Comparison of ENCODE assay signal across 8 mouse cellular contexts in the genomic region with DNA sequence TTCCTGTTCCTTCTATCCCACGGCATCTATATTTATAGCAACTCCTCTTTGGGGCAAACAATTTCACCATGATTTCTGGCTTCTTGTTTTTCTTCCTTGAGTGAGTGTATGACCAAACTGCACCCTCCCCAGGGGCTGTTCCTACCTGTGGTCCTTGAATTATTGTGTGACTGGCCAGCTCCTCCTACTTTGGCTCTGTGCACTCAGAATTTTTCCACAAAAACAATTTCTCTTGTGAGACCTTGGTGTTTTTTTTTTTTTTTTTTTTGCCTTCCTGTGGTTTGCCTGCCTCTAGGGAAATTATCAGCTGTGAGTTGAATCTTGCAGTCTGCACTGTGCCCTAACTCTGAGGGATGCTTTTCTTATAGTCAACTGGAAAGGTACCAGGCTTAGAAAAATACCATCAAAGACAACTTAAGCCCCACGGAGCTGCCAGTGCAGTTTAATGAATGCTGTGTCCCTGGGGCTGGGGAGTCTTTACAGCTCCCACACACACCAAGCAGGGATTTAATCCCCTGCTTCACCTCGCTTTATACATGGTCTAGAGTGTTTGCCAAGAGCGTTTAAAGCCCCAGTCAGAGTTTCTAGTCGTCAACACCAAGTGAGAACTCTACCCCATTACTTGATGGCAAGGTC.
DNase-seq lines count a peak whose midpoint lies in the region; ATAC-seq lines count a peak whose summit lies in the region.

No protein-coding gene starts in this region.

- H3K36me3 ChIP-seq in hindbrain, embryonic 13.5 days, result no peaks in the 10 kb centered on the region
- H3K36me3 ChIP-seq in hindbrain, embryonic 14.5 days (replicated peaks; ENCODE audit: control insufficient read depth, insufficient read depth), result no peaks in the 10 kb centered on the region
- no peaks in the 10 kb centered on the region for H3K36me3 ChIP-seq in embryonic facial prominence, embryonic 13.5 days

- H3K4me1 ChIP-seq in hindbrain, embryonic 13.5 days (replicated peaks), result peaks cover 13% of the 10 kb centered on the region
- peaks cover 11% of the 10 kb centered on the region; the same call in 1 of the 2 replicates for H3K4me1 ChIP-seq in hindbrain, embryonic 14.5 days (replicated peaks; ENCODE audit: control insufficient read depth, insufficient read depth, low read length)
- H3K4me1 ChIP-seq in embryonic facial prominence, embryonic 13.5 days, result peaks cover 39% of the 10 kb centered on the region

- no peak; the same call in 1 of the 2 replicates for ATAC-seq in hindbrain, embryonic 13.5 days (ENCODE audit: low FRiP score)
- no peak; the same call in 1 of the 2 replicates for ATAC-seq in hindbrain, embryonic 14.5 days (ENCODE audit: low FRiP score)
- no peak for ATAC-seq in embryonic facial prominence, embryonic 13.5 days (ENCODE audit: insufficient number of reproducible peaks, insufficient read depth, low FRiP score, low TSS enrichment, low read depth)
- ATAC-seq in megakaryocyte, adult 5-6 weeks (ENCODE audit: poor library complexity, severe bottlenecking), result 0 out of 2 replicates have a peak, but pooled peaks have one; percentile 21
- ATAC-seq in CD4-positive, CD25-positive, alpha-beta regulatory T cell, adult 4 months, result no peak

- no peak for DNase-seq in hindbrain, embryonic 14.5 days (ENCODE audit: low spot score)
- DNase-seq in NIH3T3 (ENCODE audit: low read depth), result peak; percentile 8
- DNase-seq in right cerebral cortex, postnatal 10 days (ENCODE audit: low spot score in 2 of 2), result no peak
- no peak for DNase-seq in spleen, postnatal 10 days (ENCODE audit: low spot score in 2 of 2)

- 35% methylated on average over 5 of the region's 5 CpGs for WGBS in hindbrain, embryonic 13.5 days
- WGBS in hindbrain, embryonic 14.5 days, result 27% methylated on average over 5 of the region's 5 CpGs
- WGBS in embryonic facial prominence, embryonic 13.5 days, result 15% methylated on average over 5 of the region's 5 CpGs

- H3K9me3 ChIP-seq in hindbrain, embryonic 13.5 days, result no peaks in the 10 kb centered on the region
- no peaks in the 10 kb centered on the region for H3K9me3 ChIP-seq in hindbrain, embryonic 14.5 days (ENCODE audit: control insufficient read depth, low read length)
- H3K9me3 ChIP-seq in embryonic facial prominence, embryonic 13.5 days, result no peaks in the 10 kb centered on the region

- H3K9ac ChIP-seq in hindbrain, embryonic 13.5 days, result no peak overlapping the region
- H3K9ac ChIP-seq in hindbrain, embryonic 14.5 days, result no peak overlapping the region
- H3K9ac ChIP-seq in embryonic facial prominence, embryonic 13.5 days, result no peak overlapping the region

- H3K27ac ChIP-seq in hindbrain, embryonic 13.5 days, result peak overlapping the region; percentile 69; the same call in 1 of the 2 replicates
- H3K27ac ChIP-seq in hindbrain, embryonic 14.5 days, result no peak overlapping the region
- H3K27ac ChIP-seq in embryonic facial prominence, embryonic 13.5 days, result peak overlapping the region; percentile 78

- H3K4me2 ChIP-seq in hindbrain, embryonic 13.5 days, result no peak overlapping the region
- H3K4me2 ChIP-seq in hindbrain, embryonic 14.5 days (replicated peaks), result no peak overlapping the region
- H3K4me2 ChIP-seq in embryonic facial prominence, embryonic 13.5 days, result peak overlapping the region; percentile 19; the same call in 1 of the 2 replicates

- H3K27me3 ChIP-seq in hindbrain, embryonic 13.5 days, result 0 out of 2 replicates have a peak, but pooled peaks cover 3% of the 10 kb centered on the region
- H3K27me3 ChIP-seq in hindbrain, embryonic 14.5 days (ENCODE audit: control insufficient read depth, insufficient read depth, low read length), result no peaks in the 10 kb centered on the region
- H3K27me3 ChIP-seq in embryonic facial prominence, embryonic 13.5 days, result no peaks in the 10 kb centered on the region

- no peak overlapping the region for H3K4me3 ChIP-seq in hindbrain, embryonic 13.5 days
- no peak overlapping the region for H3K4me3 ChIP-seq in hindbrain, embryonic 14.5 days (replicated peaks; ENCODE audit: low read length)
- H3K4me3 ChIP-seq in embryonic facial prominence, embryonic 13.5 days, result no peak overlapping the region
